Mouse (Mus musculus) CH12.LX (cell line): ENCODE results near the gene Ttc16. TPM values are rescaled to one million over a fixed set of nuclear protein-coding genes. Genes with fewer than 3 reads are reported as not detected.

Experiments
- DNase-seq: peaks from one replicate; pipeline ENCODE4 v3.0.0-alpha.2; 2013; ENCODE audit errors: extremely low read depth
- H3K27ac ChIP-seq: 2 replicates; pipeline ENCODE4 v1.5.1; 2012; ENCODE audit warnings: low read depth, mild to moderate bottlenecking, control low read depth, moderate library complexity; ENCODE audit not compliant: insufficient read depth
- H3K27me3 ChIP-seq: replicated peaks from 2 replicates; pipeline ENCODE3; 2012; ENCODE audit warnings: inconsistent platforms
- H3K36me3 ChIP-seq, 2 experiments: replicated peaks in 1 of 2; 2 replicates each; pipeline versions ENCODE3 to v1.6.1; 2012; ENCODE audit warnings: inconsistent platforms in 1 of 2, low read length in 1 of 2, mild to moderate bottlenecking in 1 of 2, mixed read lengths in 1 of 2, moderate library complexity in 1 of 2; ENCODE audit not compliant: control insufficient read depth in 1 of 2, insufficient read depth in 1 of 2
- H3K4me1 ChIP-seq, 2 experiments: 2 replicates each; pipeline ENCODE4 v1.6.1; 2012; ENCODE audit warnings: inconsistent platforms in 1 of 2, moderate library complexity in 1 of 2; ENCODE audit not compliant: insufficient read depth in 2 of 2, control insufficient read depth in 1 of 2
- H3K4me2 ChIP-seq: 2 replicates; pipeline ENCODE4 v1.6.1; 2012; ENCODE audit warnings: low read depth, mild to moderate bottlenecking, control low read depth; ENCODE audit not compliant: poor library complexity, insufficient read depth, severe bottlenecking
- H3K4me3 ChIP-seq, 3 experiments: fragments of 150-350 bp in 1 of 3; sonication (generic) in 1 of 3; replicated peaks in 1 of 3; 2 replicates each; pipeline versions ENCODE3 to v1.5.1; 2011 to 2012; ENCODE audit warnings: low read depth in 2 of 3, low read length in 2 of 3, mild to moderate bottlenecking in 2 of 3, moderate library complexity in 2 of 3, control low read depth in 1 of 3, improper control_type of control experiment in 1 of 3, inconsistent platforms in 1 of 3, mixed read lengths in 1 of 3; ENCODE audit not compliant: poor library complexity in 1 of 3
- H3K79me2 ChIP-seq: replicated peaks from 2 replicates; pipeline ENCODE4 v1.6.1; 2012; ENCODE audit warnings: mild to moderate bottlenecking, moderate library complexity; ENCODE audit not compliant: control insufficient read depth, poor library complexity, insufficient read depth, severe bottlenecking; ENCODE audit errors: extremely low read depth
- H3K9ac ChIP-seq: 2 replicates; pipeline ENCODE4 v1.6.1; 2012; ENCODE audit warnings: low read depth, mild to moderate bottlenecking, control low read depth, moderate library complexity; ENCODE audit not compliant: insufficient read depth
- H3K9me3 ChIP-seq: replicated peaks from 2 replicates; pipeline ENCODE3; 2012; ENCODE audit warnings: low read length, inconsistent platforms, mixed read lengths
- BHLHE40 ChIP-seq: IDR thresholded peaks from 2 replicates; pipeline ENCODE4 v1.6.1; 2011; ENCODE audit warnings: mild to moderate bottlenecking, low read depth, low read length, improper control_type of control experiment
- CHD1 ChIP-seq: IDR thresholded peaks from 2 replicates; pipeline ENCODE4 v1.6.1; 2012; ENCODE audit warnings: low read depth, low read length, improper control_type of control experiment, inconsistent platforms
- CHD2 ChIP-seq: IDR thresholded peaks from 2 replicates; pipeline ENCODE4 v1.6.1; 2011; ENCODE audit warnings: low read length, improper control_type of control experiment
- CTCF ChIP-seq, 2 experiments: IDR thresholded peaks in 1 of 2; conservative IDR thresholded peaks in 1 of 2; 2 replicates each; pipeline ENCODE4 v1.5.1; 2011 to 2012; ENCODE audit warnings: low read depth in 2 of 2, low read length in 2 of 2, improper control_type of control experiment in 1 of 2, inconsistent platforms in 1 of 2, mild to moderate bottlenecking in 1 of 2, moderate library complexity in 1 of 2
- E2F4 ChIP-seq: IDR thresholded peaks from 2 replicates; pipeline ENCODE4 v1.6.1; 2011; ENCODE audit warnings: low read depth, low read length, improper control_type of control experiment; ENCODE audit not compliant: insufficient replicate concordance
- ELF1 ChIP-seq: IDR thresholded peaks from 2 replicates; pipeline ENCODE4 v1.6.1; 2014; ENCODE audit warnings: low read depth, mild to moderate bottlenecking, inconsistent platforms, low read length, improper control_type of control experiment
- EP300 ChIP-seq: IDR thresholded peaks from 2 replicates; pipeline ENCODE4 v1.6.1; 2011; ENCODE audit warnings: low read length, improper control_type of control experiment
- GABPA ChIP-seq: IDR thresholded peaks from 2 replicates; pipeline ENCODE4 v1.6.1; 2012; ENCODE audit warnings: low read depth, low read length, improper control_type of control experiment, inconsistent platforms; ENCODE audit not compliant: insufficient replicate concordance
- JUND ChIP-seq: conservative IDR thresholded peaks from 2 replicates; pipeline ENCODE4 v1.6.1; 2011; ENCODE audit warnings: low read depth, low read length, improper control_type of control experiment
- KAT2A ChIP-seq: IDR thresholded peaks from 2 replicates; pipeline ENCODE4 v1.6.1; 2012; ENCODE audit warnings: low read length, improper control_type of control experiment, inconsistent platforms; ENCODE audit not compliant: insufficient replicate concordance
- MAFK ChIP-seq: IDR thresholded peaks from 2 replicates; pipeline ENCODE4 v1.6.1; 2011; ENCODE audit warnings: low read length, improper control_type of control experiment; ENCODE audit not compliant: insufficient replicate concordance
- MAZ ChIP-seq: IDR thresholded peaks from 2 replicates; pipeline ENCODE4 v1.6.1; 2012; ENCODE audit warnings: low read depth, mild to moderate bottlenecking, inconsistent platforms, low read length, improper control_type of control experiment, moderate library complexity
- MXI1 ChIP-seq: IDR thresholded peaks from 2 replicates; pipeline ENCODE4 v1.6.1; 2011; ENCODE audit warnings: mild to moderate bottlenecking, low read depth, low read length, improper control_type of control experiment
- NRF1 ChIP-seq: IDR thresholded peaks from 2 replicates; pipeline ENCODE4 v1.6.1; 2014; ENCODE audit warnings: low read depth, mild to moderate bottlenecking, inconsistent platforms, low read length, improper control_type of control experiment, moderate library complexity
- PAX5 ChIP-seq: IDR thresholded peaks from 2 replicates; pipeline ENCODE4 v1.6.1; 2012; ENCODE audit warnings: low read length, inconsistent platforms, mixed read lengths
- POLR2A ChIP-seq: IDR thresholded peaks from 2 replicates; pipeline ENCODE4 v1.6.1; 2011; ENCODE audit warnings: low read depth, mild to moderate bottlenecking, improper control_type of control experiment, low read length
- POLR2AphosphoS2 ChIP-seq: IDR thresholded peaks from 2 replicates; pipeline ENCODE4 v1.6.1; 2011; ENCODE audit warnings: low read depth, low read length, improper control_type of control experiment
- SMC3 ChIP-seq: IDR thresholded peaks from 2 replicates; pipeline ENCODE4 v1.6.1; 2011; ENCODE audit warnings: low read depth, low read length, improper control_type of control experiment
- UBTF ChIP-seq: IDR thresholded peaks from 2 replicates; pipeline ENCODE4 v1.6.1; 2012; ENCODE audit warnings: low read depth, mild to moderate bottlenecking, inconsistent platforms, low read length, improper control_type of control experiment, moderate library complexity
- USF2 ChIP-seq: conservative IDR thresholded peaks from 2 replicates; pipeline ENCODE4 v1.6.1; 2011; ENCODE audit warnings: low read depth, low read length, improper control_type of control experiment
- ZKSCAN1 ChIP-seq: IDR thresholded peaks from 2 replicates; pipeline ENCODE4 v1.6.1; 2012; ENCODE audit warnings: low read depth, inconsistent platforms, low read length, improper control_type of control experiment, borderline replicate concordance
- ZMIZ1 ChIP-seq: IDR thresholded peaks from 2 replicates; pipeline ENCODE4 v1.6.1; 2012; ENCODE audit warnings: low read depth, mild to moderate bottlenecking, inconsistent platforms, low read length, improper control_type of control experiment
- dilution Hi-C: fragments of 300-500 bp; cut with MboI; formaldehyde crosslinking; loops from 2 replicates; pipeline ENCODE4 v1.14.3; 2020; ENCODE audit warnings: low sequenced_read_pairs; ENCODE audit not compliant: extremely low pct_unique_long_range_greater_than_20kb, extremely low pct_ligation_motif_present
- in situ Hi-C: fragments of 300-500 bp; cut with MboI; formaldehyde crosslinking; loops from 3 replicates; pipeline ENCODE4 v1.14.3; 2019; ENCODE audit warnings: low sequenced_read_pairs, low pct_ligation_motif_present, low pct_unique_long_range_greater_than_20kb, mixed read lengths
- polyA plus RNA-seq: library from polyadenylated mRNA; unstranded; fragments of >175 nt; gene quantifications from 2 replicates; pipeline ENCODE4 v1.2.1, GENCODE M21; 2012; ENCODE audit warnings: low read depth; ENCODE audit not compliant: insufficient read length
- total RNA-seq, 2 experiments: library from RNA; depleted of rRNA; stranded (reverse); fragments of 300-350 nt in 1 of 2; fragments of >200 nt in 1 of 2; gene quantifications; 2 replicates each; pipeline ENCODE4 v1.2.3; 2012 to 2014

The Ttc16 gene
- total and polyA plus RNA-seq, 3 experiments: 0.11 to 0.81 (median 0.24) TPM

DNA sequence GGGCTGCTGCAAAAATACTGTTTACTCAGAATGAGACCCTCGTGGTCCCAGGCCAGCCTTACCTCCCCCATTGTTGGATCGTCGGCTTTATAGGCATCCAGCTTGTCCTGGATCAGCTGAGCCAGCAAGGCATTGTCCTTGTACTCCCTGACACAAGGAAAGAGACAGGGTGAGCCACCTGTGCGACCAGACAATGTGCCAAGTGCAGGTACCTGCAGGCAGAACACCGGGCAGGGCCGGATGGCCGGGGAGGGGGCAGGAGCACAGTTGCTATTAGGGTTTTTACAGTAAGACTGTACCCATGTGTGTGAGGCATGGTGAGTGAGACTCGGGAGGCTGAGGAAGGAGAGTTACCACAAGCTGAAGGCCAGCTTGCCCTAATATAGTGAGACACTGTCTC, 36.5 kb upstream of the Ttc16 start:
- in situ Hi-C loops (no loop called here), dilution Hi-C loops (no loop called here)
- H3K4me3 ChIP-seq: no peak overlapping the region
- peaks cover 2 to 6% of the 10 kb centered on the region in 2 experiments; a peak in 3 of 4 replicates for H3K4me1 ChIP-seq
- H3K36me3 ChIP-seq: peaks cover 0 to 54% of the 10 kb centered on the region in 2 experiments
- H3K27ac ChIP-seq: no peak overlapping the region
- H3K9ac ChIP-seq: no peak overlapping the region
- no peaks in the 10 kb centered on the region for H3K27me3 ChIP-seq
- TF ChIP-seq POLR2A (no peak), ELF1 (no peak), JUND (no peak)
- H3K4me2 ChIP-seq: no peak overlapping the region
- no peaks in the 10 kb centered on the region for H3K79me2 ChIP-seq
- DNase-seq: no peak
- no peaks in the 10 kb centered on the region for H3K9me3 ChIP-seq

DNA sequence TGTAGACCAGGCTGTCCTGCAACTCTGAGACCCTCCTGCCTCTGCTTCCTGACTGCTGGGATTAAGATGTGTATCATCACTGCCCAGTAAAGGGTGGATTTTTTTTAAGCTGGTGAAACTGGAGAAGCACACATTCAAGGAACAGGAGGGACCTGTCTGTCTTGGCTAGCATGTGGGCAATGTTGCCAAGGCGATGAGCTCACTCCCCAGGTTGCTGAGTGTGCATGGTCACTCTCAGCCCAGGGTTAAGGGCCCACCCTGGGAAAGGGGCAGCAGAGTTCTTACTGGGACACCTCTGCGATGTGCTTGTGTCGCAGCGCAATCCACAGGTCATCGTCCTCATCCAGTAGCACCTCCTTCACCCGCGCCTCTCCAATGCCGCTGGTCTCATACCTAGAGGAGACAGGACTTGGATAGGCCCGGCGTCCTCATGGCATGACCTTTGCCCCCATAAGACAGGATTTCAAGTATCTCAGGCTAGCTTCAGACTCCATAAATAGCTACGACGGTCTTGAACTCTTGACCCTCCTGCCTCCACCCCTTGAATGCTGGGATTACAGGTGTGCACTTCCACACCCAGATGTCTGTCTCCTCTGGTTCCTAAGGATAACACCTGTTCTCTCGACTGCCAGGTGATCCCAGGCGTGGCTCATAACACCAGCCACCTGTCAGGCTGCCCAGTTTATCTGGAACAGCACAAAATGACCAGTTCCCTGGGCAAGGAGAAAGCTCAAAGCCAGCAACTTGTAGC, 33.6 kb upstream of the Ttc16 start:
- Histone ChIP-seq H3K79me2 (no peaks in the 10 kb centered on the region), H3K36me3 (peaks cover 0 to 63% of the 10 kb centered on the region in 2 experiments), H3K27ac (no peak overlapping the region), H3K9me3 (no peaks in the 10 kb centered on the region), H3K4me2 (no peak overlapping the region), H3K4me1 (no peaks in the 10 kb centered on the region), H3K4me3 (no peak overlapping the region), H3K9ac (no peak overlapping the region), H3K27me3 (no peaks in the 10 kb centered on the region)
- dilution Hi-C loops (no loop called here), in situ Hi-C loops (no loop called here)
- TF ChIP-seq MXI1 (no peak), E2F4 (no peak), CTCF (conservative IDR thresholded peaks at IDR 0.05 in 1 of 2, IDR thresholded peaks at IDR 0.05 in 1 of 2; ENCODE audit: low read depth in 2 of 2, low read length in 2 of 2) (no peak), MAZ (no peak), PAX5 (no peak), GABPA (no peak), USF2 (no peak)
- DNase-seq: no peak

DNA sequence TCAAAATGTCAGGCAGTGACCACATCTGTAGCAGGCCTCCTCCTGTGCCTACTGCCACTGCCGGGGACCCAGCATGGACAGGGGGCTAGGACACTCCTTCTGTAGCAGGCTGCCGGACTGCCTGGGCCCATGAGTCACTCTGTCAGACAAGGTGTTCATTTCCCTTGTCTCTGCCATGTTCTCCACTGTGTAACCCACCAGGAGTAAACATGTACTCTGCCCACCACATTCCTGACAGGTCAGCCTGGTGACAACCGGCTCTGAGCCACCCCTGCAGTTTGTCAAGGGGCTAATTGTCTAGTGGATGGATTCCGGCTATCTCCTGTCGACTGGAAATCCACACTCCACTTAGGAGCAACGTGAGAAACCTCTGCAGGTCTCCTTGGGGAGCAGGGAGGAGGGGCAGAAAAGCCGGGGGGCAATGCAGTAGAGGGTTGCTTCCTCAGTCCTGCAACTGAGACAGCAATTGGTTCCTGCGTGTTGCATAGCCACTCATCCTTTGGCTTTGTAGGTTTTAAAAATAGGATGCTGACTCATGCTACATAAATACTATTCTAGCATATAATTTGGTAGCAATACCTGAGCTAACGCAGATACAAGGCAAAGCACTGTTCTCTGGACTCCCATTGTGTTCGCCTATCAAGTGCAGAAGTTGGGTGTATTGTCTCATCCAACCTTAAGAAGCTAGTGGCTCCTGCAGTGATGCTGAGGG, 23.0 kb upstream of the Ttc16 start:
- in situ Hi-C loops: no loop called here
- dilution Hi-C loops: no loop called here
- no peak for TF ChIP-seq MAFK
- no peak for TF ChIP-seq EP300
- no peak for TF ChIP-seq UBTF
- no peak for TF ChIP-seq POLR2AphosphoS2
- no peak for TF ChIP-seq ZKSCAN1
- no peak for TF ChIP-seq E2F4
- TF ChIP-seq CHD1: no peak
- no peak for TF ChIP-seq CHD2
- no peak for TF ChIP-seq SMC3
- TF ChIP-seq GABPA: no peak
- TF ChIP-seq USF2: no peak
- no peak for TF ChIP-seq NRF1
- TF ChIP-seq ZMIZ1: no peak
- no peak for TF ChIP-seq BHLHE40
- TF ChIP-seq KAT2A: no peak
- TF ChIP-seq, all 38 proteins: peak for 0
- peaks cover 0 to 84% of the 10 kb centered on the region in 2 experiments for H3K36me3 ChIP-seq
- H3K79me2 ChIP-seq: no peaks in the 10 kb centered on the region
- DNase-seq: no peak
- H3K9me3 ChIP-seq: no peaks in the 10 kb centered on the region
- no peaks in the 10 kb centered on the region for H3K4me1 ChIP-seq
- no peak overlapping the region for H3K9ac ChIP-seq
- no peak overlapping the region for H3K4me2 ChIP-seq
- no peak overlapping the region for H3K27ac ChIP-seq
- no peak overlapping the region for H3K4me3 ChIP-seq
- no peaks in the 10 kb centered on the region for H3K27me3 ChIP-seq
